Mouse (Mus musculus) myocyte (in vitro differentiated cells): ENCODE results near the gene Olfr467. TPM values are rescaled to one million over a fixed set of nuclear protein-coding genes. Genes with fewer than 3 reads are reported as not detected.

Experiments used
- H3K27me3 ChIP-seq: one replicate; pipeline ENCODE4 v1.6.1; 2011; ENCODE audit not compliant: control insufficient read depth, insufficient read depth, insufficient read length
- H3K36me3 ChIP-seq: one replicate; pipeline ENCODE4 v1.6.1; 2011; ENCODE audit not compliant: control insufficient read depth, insufficient read depth
- H3K4me2 ChIP-seq: one replicate; pipeline ENCODE4 v1.6.1; 2011; ENCODE audit warnings: low read depth, control low read depth
- H3K4me3 ChIP-seq: one replicate; pipeline ENCODE4 v1.5.1; 2011; ENCODE audit warnings: mild to moderate bottlenecking, control low read depth, moderate library complexity
- H3K79me2 ChIP-seq: one replicate; pipeline ENCODE4 v1.6.1; 2011; ENCODE audit not compliant: control insufficient read depth, insufficient read depth
- H3ac ChIP-seq: one replicate; pipeline ENCODE4 v1.6.1; 2011; ENCODE audit not compliant: control insufficient read depth, insufficient read length
- CEBPB ChIP-seq: IDR thresholded peaks from 2 replicates; pipeline ENCODE4 v1.6.1; 2011; ENCODE audit warnings: mild to moderate bottlenecking, moderate library complexity; ENCODE audit not compliant: poor library complexity, insufficient read depth, severe bottlenecking
- E2F4 ChIP-seq: IDR thresholded peaks from one replicate; pipeline ENCODE4 v1.6.1; 2011; ENCODE audit warnings: mild to moderate bottlenecking, control low read depth, moderate library complexity; ENCODE audit not compliant: insufficient read depth
- MAX ChIP-seq: IDR thresholded peaks from one replicate; pipeline ENCODE4 v1.6.1; 2011; ENCODE audit warnings: low read depth, mild to moderate bottlenecking, control low read depth
- MYOD1 ChIP-seq, 3 experiments: IDR thresholded peaks; one replicate each; pipeline ENCODE4 v1.6.1; 2011; ENCODE audit warnings: control low read depth in 2 of 3, low read depth in 2 of 3, mild to moderate bottlenecking in 2 of 3, moderate library complexity in 1 of 3; ENCODE audit not compliant: insufficient read length in 2 of 3, control insufficient read depth in 1 of 3
- MYOG ChIP-seq, 3 experiments: IDR thresholded peaks; one replicate each; pipeline ENCODE4 v1.6.1; 2011; ENCODE audit warnings: control low read depth in 2 of 3, low read depth in 2 of 3, mild to moderate bottlenecking in 2 of 3; ENCODE audit not compliant: insufficient read length in 2 of 3, control insufficient read depth in 1 of 3, insufficient read depth in 1 of 3
- POLR2A ChIP-seq: IDR thresholded peaks from one replicate; pipeline ENCODE4 v1.6.1; 2011; ENCODE audit warnings: low read depth, mild to moderate bottlenecking, control low read depth, moderate library complexity; ENCODE audit not compliant: insufficient read length
- POLR2AphosphoS2 ChIP-seq: IDR thresholded peaks from one replicate; pipeline ENCODE4 v1.6.1; 2011; ENCODE audit warnings: low read depth, control low read depth; ENCODE audit not compliant: insufficient read length
- REST ChIP-seq: IDR thresholded peaks from one replicate; pipeline ENCODE4 v1.6.1; 2011; ENCODE audit warnings: mild to moderate bottlenecking, control low read depth, moderate library complexity; ENCODE audit not compliant: insufficient read depth, insufficient read length
- SRF ChIP-seq: IDR thresholded peaks from one replicate; pipeline ENCODE4 v1.6.1; 2011; ENCODE audit warnings: low read depth; ENCODE audit not compliant: control insufficient read depth, insufficient read length
- TCF12 ChIP-seq: IDR thresholded peaks from one replicate; pipeline ENCODE4 v1.6.1; 2011; ENCODE audit warnings: mild to moderate bottlenecking, control low read depth; ENCODE audit not compliant: poor library complexity, insufficient read depth, severe bottlenecking
- TCF3 ChIP-seq: IDR thresholded peaks from one replicate; pipeline ENCODE4 v1.6.1; 2011; ENCODE audit warnings: low read depth, control low read depth; ENCODE audit not compliant: insufficient read length
- USF1 ChIP-seq: IDR thresholded peaks from one replicate; pipeline ENCODE4 v1.6.1; 2011; ENCODE audit warnings: low read depth, mild to moderate bottlenecking, control low read depth, moderate library complexity
- polyA plus RNA-seq: library from polyadenylated mRNA; unstranded; fragments of >200 nt; fragmentation: generic; extraction: Trizol; gene quantifications from one replicate; pipeline ENCODE4 v1.2.1, GENCODE M21; 2012; ENCODE audit warnings: missing spikeins

Gene Olfr467
- polyA plus RNA-seq, result not detected

DNA sequence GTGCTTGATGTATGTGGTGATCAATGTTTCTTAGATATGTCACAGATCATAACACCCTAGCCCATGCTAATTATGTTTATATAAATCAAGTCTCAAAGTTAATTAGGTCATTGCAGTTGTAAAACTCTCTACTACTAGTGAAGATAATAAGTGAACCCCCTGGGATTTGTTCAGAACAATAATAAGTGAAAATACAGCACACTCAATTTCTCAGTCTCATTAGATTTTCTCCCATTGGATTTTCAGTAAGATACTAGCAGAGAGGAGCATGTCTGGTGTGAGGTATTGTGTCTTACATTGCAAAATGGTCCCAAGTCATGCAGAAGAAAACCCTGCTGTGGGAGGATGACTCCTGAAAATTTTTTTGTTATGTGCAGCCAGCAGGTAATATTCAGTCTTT lies at the start of gene Olfr467:
TSS of gene Olfr467 (plus strand) at position 301 of the 400 bp plus-strand sequence.
- no peak within 1 kb of the TSS for H3K4me3 ChIP-seq

DNA sequence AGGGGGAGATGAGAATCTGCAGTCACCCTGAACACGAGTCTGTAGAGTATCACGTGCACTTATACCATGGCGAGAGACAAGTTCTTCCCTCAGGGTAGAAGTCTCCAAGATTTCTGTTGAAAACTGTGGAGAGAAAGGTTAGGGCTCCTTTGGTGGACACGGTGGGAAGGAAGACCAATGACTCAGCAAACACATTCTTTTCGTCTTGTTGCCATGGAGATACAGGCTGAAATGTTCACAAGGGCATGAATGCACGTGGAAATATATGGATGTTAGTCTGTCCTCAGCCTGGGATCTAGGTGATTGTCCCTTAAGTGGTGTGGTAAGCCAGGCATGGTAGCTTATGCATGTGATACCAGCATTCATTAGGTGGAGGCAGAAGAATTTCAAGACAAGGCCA lies 41.3 kb upstream of the Olfr467 start:
- Histone ChIP-seq H3K27me3 (no peaks in the 10 kb centered on the region), H3K4me2 (no peak overlapping the region), H3ac (no peak overlapping the region), H3K79me2 (no peaks in the 10 kb centered on the region), H3K4me3 (no peak overlapping the region), H3K36me3 (no peaks in the 10 kb centered on the region)
- TF ChIP-seq E2F4, result no peak

More for the DNA sequence above, at the start of gene Olfr467:
- Histone ChIP-seq H3K27me3 (no peaks in the 10 kb centered on the region), H3K4me2 (no peak within 1 kb of the TSS), H3ac (no peak within 1 kb of the TSS), H3K79me2 (no peaks in the 10 kb centered on the region), H3K36me3 (no peaks in the 10 kb centered on the region)
- TF ChIP-seq MAX (no peak), E2F4 (no peak)

DNA sequence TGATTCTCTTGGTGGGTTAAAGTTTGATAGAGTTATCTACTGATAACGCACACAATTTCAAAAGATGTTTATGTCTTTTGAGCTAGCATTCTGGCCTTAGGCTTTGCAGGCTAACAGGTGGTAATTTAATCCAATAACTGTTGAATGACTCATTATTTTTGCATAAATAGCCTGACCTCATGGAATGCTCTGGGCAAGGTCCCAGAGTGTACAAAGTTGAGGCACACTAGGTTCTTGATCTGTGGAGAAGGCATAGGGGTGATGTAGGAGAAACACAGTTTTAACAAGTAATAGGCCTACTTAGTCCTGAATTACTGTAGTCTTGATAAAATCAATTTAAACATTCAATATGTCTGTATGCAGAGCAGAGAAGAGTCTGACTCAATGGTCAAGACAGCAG lies 33.8 kb upstream of the Olfr467 start:
- H3K36me3 ChIP-seq, result no peaks in the 10 kb centered on the region
- no peaks in the 10 kb centered on the region for H3K27me3 ChIP-seq
- no peak overlapping the region for H3ac ChIP-seq
- no peak overlapping the region for H3K4me3 ChIP-seq
- H3K4me2 ChIP-seq, result no peak overlapping the region
- TF ChIP-seq TCF12, result no peak
- TF ChIP-seq REST, result no peak
- TF ChIP-seq TCF3, result no peak
- TF ChIP-seq USF1, result no peak
- TF ChIP-seq E2F4, result no peak
- no peak for TF ChIP-seq MYOG (IDR thresholded peaks at IDR 0.05; ENCODE audit: control insufficient read depth in 1 of 3, insufficient read depth in 1 of 3, insufficient read length in 2 of 3, low read depth in 2 of 3)
- H3K79me2 ChIP-seq, result no peaks in the 10 kb centered on the region

DNA sequence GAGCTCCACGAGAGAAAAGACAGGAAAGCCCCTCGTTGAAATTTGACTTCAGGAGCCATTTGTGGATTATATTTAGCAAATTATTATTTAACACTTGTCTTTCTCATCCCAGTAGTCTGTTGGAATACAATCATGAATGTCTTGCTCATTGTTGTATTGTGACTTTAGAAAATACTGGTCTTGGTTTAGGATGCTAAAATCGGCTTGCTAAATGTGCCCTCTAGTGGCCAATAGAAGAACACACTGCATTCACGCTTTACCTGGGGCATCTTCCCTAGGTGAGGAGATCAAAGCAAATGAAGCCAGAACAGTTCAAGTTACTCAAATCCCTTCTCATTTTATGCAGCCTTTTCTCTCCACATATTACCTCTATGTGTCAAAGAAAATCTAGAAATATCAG lies 32.5 kb upstream of the Olfr467 start:
- Histone ChIP-seq H3K4me2 (no peak overlapping the region), H3ac (no peak overlapping the region), H3K4me3 (no peak overlapping the region), H3K79me2 (no peaks in the 10 kb centered on the region), H3K27me3 (no peaks in the 10 kb centered on the region), H3K36me3 (no peaks in the 10 kb centered on the region)
- no peak for TF ChIP-seq POLR2A
- no peak for TF ChIP-seq E2F4
- TF ChIP-seq SRF, result no peak
- no peak for TF ChIP-seq MYOG (IDR thresholded peaks at IDR 0.05; ENCODE audit: control insufficient read depth in 1 of 3, insufficient read depth in 1 of 3, insufficient read length in 2 of 3, low read depth in 2 of 3)
- TF ChIP-seq TCF12, result no peak
- no peak for TF ChIP-seq MAX

DNA sequence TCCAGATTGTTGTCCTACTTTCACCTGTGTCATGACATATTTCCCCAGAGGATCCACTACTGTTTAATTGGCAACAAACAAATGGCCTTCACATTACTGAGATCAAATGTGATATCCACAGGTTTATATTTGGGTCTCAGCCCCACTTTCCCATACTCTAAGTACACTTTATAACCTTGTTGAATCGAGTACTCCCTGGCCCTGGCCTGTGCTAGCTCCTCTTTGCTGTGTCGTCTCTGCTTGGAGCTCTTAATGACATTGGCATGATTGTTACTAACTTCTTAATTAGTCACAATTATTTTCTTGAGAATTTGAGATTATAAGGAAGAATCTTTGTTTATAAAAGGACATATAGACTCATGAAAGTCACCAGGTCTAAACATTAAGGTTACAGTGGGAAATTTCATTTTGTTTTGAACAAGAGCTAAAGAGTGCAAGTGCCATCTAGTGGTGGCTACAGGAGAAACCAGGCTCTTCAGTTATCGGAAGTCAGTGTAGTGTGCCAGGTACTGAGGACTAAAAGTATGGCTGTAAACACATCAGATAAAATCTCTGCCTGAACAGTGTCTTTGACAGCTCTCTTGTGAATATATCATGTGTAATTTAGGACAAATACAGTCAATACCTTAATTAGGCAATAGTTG lies 24.0 kb upstream of the Olfr467 start:
- no peak for TF ChIP-seq TCF3
- TF ChIP-seq POLR2AphosphoS2, result no peak
- no peak for TF ChIP-seq USF1
- no peak for TF ChIP-seq CEBPB
- TF ChIP-seq POLR2A, result no peak
- TF ChIP-seq MYOD1 (IDR thresholded peaks at IDR 0.05; ENCODE audit: control insufficient read depth in 1 of 3, insufficient read length in 2 of 3, low read depth in 2 of 3), result no peak
- TF ChIP-seq REST, result no peak
- no peak for TF ChIP-seq MAX
- no peak for TF ChIP-seq MYOG (IDR thresholded peaks at IDR 0.05; ENCODE audit: control insufficient read depth in 1 of 3, insufficient read depth in 1 of 3, insufficient read length in 2 of 3, low read depth in 2 of 3)
- TF ChIP-seq SRF, result no peak
- TF ChIP-seq E2F4, result no peak
- TF ChIP-seq TCF12, result no peak
- no peaks in the 10 kb centered on the region for H3K27me3 ChIP-seq
- H3K36me3 ChIP-seq, result no peaks in the 10 kb centered on the region
- no peak overlapping the region for H3K4me2 ChIP-seq
- H3K79me2 ChIP-seq, result no peaks in the 10 kb centered on the region
- no peak overlapping the region for H3ac ChIP-seq
- H3K4me3 ChIP-seq, result no peak overlapping the region

DNA sequence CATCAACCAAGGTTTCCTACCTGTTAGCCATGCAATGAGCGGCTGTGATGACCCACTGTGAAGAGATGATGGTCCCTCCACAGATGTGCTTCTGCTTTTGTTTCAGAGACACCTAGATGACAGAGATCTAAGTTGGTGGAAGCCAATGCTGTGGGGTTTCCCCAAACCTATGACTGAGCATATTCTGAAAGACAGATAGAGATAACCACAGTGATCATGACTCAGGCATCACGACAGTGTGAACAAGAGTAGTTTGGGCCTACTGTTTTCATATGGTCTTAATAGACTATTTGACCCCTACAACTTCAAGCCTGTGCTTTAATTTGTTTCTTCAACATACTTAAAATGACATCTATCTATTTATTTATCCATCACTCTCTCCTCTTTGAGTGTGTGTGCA lies 15.6 kb upstream of the Olfr467 start:
- Histone ChIP-seq H3K36me3 (no peaks in the 10 kb centered on the region), H3K4me2 (no peak overlapping the region), H3K27me3 (no peaks in the 10 kb centered on the region), H3K4me3 (no peak overlapping the region), H3K79me2 (no peaks in the 10 kb centered on the region), H3ac (no peak overlapping the region)
- TF ChIP-seq MYOG (IDR thresholded peaks at IDR 0.05; ENCODE audit: control insufficient read depth in 1 of 3, insufficient read depth in 1 of 3, insufficient read length in 2 of 3, low read depth in 2 of 3) (no peak), CEBPB (no peak), USF1 (no peak), E2F4 (no peak), TCF12 (no peak), TCF3 (no peak), MYOD1 (IDR thresholded peaks at IDR 0.05; ENCODE audit: control insufficient read depth in 1 of 3, insufficient read length in 2 of 3, low read depth in 2 of 3) (no peak), POLR2AphosphoS2 (no peak), MAX (no peak), REST (no peak), POLR2A (no peak), SRF (no peak)
